Mouse (Mus musculus) hindbrain, embryonic 14.5 days (tissue): Measurements from ENCODE around the gene Xylt1. TPM values are rescaled to one million over a fixed set of nuclear protein-coding genes. Genes with fewer than 3 reads are reported as not detected.

Experiments
- ATAC-seq: fragments of 200-750 bp; cut with Nextera tagmentation; 2 replicates; pipeline ENCODE4 v1.8.0; 2017; ENCODE audit warnings: moderate number of reproducible peaks, mild to moderate bottlenecking, moderate TSS enrichment, moderate library complexity; ENCODE audit not compliant: low FRiP score
- DNase-seq: peaks from one replicate; pipeline ENCODE4 v3.0.0-alpha.2; 2015; ENCODE audit warnings: low spot score
- H3K27ac ChIP-seq: fragments of 300-500 bp; sonication (generic); 2 replicates; pipeline ENCODE4 v1.5.1; 2014; ENCODE audit warnings: mild to moderate bottlenecking, moderate library complexity
- H3K27me3 ChIP-seq: fragments of 300-500 bp; sonication (generic); 2 replicates; pipeline ENCODE4 v1.6.1; 2014; ENCODE audit warnings: mild to moderate bottlenecking, low read length, mixed read lengths; ENCODE audit not compliant: control insufficient read depth, insufficient read depth
- H3K36me3 ChIP-seq: fragments of 300-500 bp; sonication (generic); replicated peaks from 2 replicates; pipeline ENCODE4 v1.6.1; 2014; ENCODE audit not compliant: control insufficient read depth, insufficient read depth
- H3K4me1 ChIP-seq: fragments of 300-500 bp; sonication (generic); replicated peaks from 2 replicates; pipeline ENCODE4 v1.6.1; 2014; ENCODE audit warnings: antibody characterized with exemption, low read length, mixed read lengths; ENCODE audit not compliant: control insufficient read depth, insufficient read depth
- H3K4me2 ChIP-seq: fragments of 300-500 bp; sonication (generic); replicated peaks from 2 replicates; pipeline ENCODE4 v1.6.1; 2014; ENCODE audit warnings: mild to moderate bottlenecking, moderate library complexity
- H3K4me3 ChIP-seq: fragments of 300-500 bp; sonication (generic); replicated peaks from 2 replicates; pipeline ENCODE4 v1.5.1; 2014; ENCODE audit warnings: mild to moderate bottlenecking, low read length
- H3K9ac ChIP-seq: fragments of 300-500 bp; sonication (generic); 2 replicates; pipeline ENCODE4 v1.6.1; 2014
- H3K9me3 ChIP-seq: fragments of 300-500 bp; sonication (generic); 2 replicates; pipeline ENCODE4 v1.6.1; 2016; ENCODE audit warnings: low read length; ENCODE audit not compliant: control insufficient read depth
- WGBS: fragments of 180-500 bp; shearing (Covaris S2); extraction: QIAGEN DNeasy Blood & Tissue Kit; methylation state at CpG from one replicate; pipeline ENCODE4 v1.1.7; 2014; 5-methylcytosine and 5-hydroxymethylcytosine counted together
- polyA plus RNA-seq: library from polyadenylated mRNA; unstranded; fragments of >200 nt; fragmentation: Nextera tagmentation; extraction: Ambion mirVana; gene quantifications from 2 replicates; pipeline ENCODE4 v1.2.1, GENCODE M21; 2014

Xylt1 gene
- polyA plus RNA-seq, 1 experiment from 2014 or later, result 4.3 TPM

- Histone ChIP-seq H3K9me3 (no peaks in the 10 kb centered on the region), H3K27me3 (no peaks in the 10 kb centered on the region), H3K9ac (no peak overlapping the region), H3K27ac (no peak overlapping the region), H3K4me1 (peaks cover 13% of the 10 kb centered on the region), H3K4me2 (no peak overlapping the region), H3K36me3 (no peaks in the 10 kb centered on the region), H3K4me3 (no peak overlapping the region)
- DNase-seq (no peak), ATAC-seq (no peak)
- WGBS, result 90% methylated on average over 3 of the region's 3 CpGs
These were observed 60.2 kb downstream of the Xylt1 start for GRCm38 (mm10) chr7:117440994-117441393.

DNA sequence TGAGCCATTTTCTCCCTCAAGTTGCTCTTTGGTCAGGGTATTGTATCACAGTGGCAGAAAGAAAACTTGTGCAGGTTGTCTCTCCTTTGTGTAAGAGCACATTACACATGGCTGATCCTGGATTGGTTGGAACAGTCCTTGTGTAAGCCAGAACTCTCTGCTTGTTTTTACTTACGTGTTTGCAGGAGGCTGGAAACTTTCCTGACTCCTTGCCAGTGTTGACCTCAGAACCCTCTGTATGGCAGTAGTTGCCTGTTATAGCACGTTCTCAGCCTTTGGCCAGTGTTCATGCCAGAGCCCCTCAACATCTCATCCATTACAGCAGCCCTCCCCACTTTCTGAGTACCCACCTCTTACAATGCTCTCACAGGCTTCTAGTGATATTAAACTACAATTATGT is 61.9 kb downstream of the Xylt1 start:
- Histone ChIP-seq H3K36me3 (no peaks in the 10 kb centered on the region), H3K27me3 (no peaks in the 10 kb centered on the region), H3K9ac (no peak overlapping the region), H3K9me3 (no peaks in the 10 kb centered on the region), H3K27ac (no peak overlapping the region), H3K4me2 (no peak overlapping the region), H3K4me3 (no peak overlapping the region), H3K4me1 (peaks cover 13% of the 10 kb centered on the region)
- ATAC-seq, result no peak
- DNase-seq, result no peak
- 91% methylated on average over 2 of the region's 2 CpGs for WGBS

DNA sequence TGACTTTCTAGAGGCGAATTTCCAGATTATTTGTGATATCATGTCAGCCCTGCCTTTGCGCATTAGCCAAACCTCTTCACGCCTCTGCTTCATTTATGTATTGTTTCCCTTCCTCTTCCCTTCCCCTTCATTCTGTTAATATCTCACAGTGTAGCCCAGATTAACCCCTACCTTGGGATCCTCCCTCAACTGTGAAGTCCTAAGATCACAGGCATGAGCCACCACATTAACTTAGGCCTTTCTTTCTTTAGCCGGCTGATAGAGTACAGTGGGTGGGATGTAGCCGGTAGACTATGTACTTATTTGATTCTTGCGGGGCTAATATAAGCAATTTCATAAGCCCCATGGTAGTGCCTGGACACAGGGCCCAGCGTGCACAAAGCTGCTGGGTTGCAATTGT is 62.4 kb downstream of the Xylt1 start:
- Histone ChIP-seq H3K4me3 (no peak overlapping the region), H3K36me3 (no peaks in the 10 kb centered on the region), H3K9me3 (no peaks in the 10 kb centered on the region), H3K4me2 (no peak overlapping the region), H3K4me1 (peaks cover 13% of the 10 kb centered on the region), H3K27me3 (no peaks in the 10 kb centered on the region), H3K27ac (no peak overlapping the region), H3K9ac (no peak overlapping the region)
- ATAC-seq, result no peak
- WGBS, result 92% methylated on average over 7 of the region's 7 CpGs
- no peak for DNase-seq

DNA sequence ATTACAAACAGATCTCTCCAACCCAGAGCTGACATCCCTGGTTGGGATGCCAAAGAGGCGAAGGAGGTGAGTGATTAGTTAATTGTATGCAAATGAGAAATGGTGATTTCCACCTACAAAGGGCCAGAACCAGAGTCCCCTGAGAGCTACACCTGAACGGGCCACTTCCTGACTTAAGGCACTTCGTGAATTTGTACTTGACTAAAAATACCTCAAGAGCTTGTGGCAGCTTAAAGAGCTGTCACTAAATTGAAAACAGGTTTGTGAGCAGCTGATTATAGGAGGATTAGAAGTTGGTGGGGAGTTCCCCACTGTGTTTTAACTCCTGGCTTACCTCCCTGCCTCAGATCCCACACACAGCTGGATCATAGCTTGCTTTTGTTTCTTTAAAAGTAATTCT is 64.7 kb downstream of the Xylt1 start:
- no peak for DNase-seq
- H3K4me2 ChIP-seq, result no peak overlapping the region

GRCm38 (mm10) chr7:117449605-117450004 is 68.8 kb downstream of the Xylt1 start:
- Histone ChIP-seq H3K9me3 (no peaks in the 10 kb centered on the region), H3K27ac (no peak overlapping the region), H3K4me3 (no peak overlapping the region), H3K9ac (no peak overlapping the region), H3K4me1 (0 out of 2 replicates have a peak, but pooled peaks cover 3% of the 10 kb centered on the region), H3K36me3 (no peaks in the 10 kb centered on the region), H3K27me3 (no peaks in the 10 kb centered on the region), H3K4me2 (no peak overlapping the region)
- no peak for ATAC-seq
- WGBS, result 95% methylated on average over 5 of the region's 5 CpGs
- DNase-seq, result no peak

More for the DNA sequence above, 64.7 kb downstream of the Xylt1 start:
- no peak for ATAC-seq
- H3K4me1 ChIP-seq, result no peaks in the 10 kb centered on the region
- H3K4me3 ChIP-seq, result no peak overlapping the region
- H3K27ac ChIP-seq, result no peak overlapping the region
- WGBS, result 63% methylated on average over 3 of the region's 3 CpGs
- H3K9me3 ChIP-seq, result no peaks in the 10 kb centered on the region
- H3K36me3 ChIP-seq, result no peaks in the 10 kb centered on the region
- H3K9ac ChIP-seq, result no peak overlapping the region
- no peaks in the 10 kb centered on the region for H3K27me3 ChIP-seq

GRCm38 (mm10) chr7:117451212-117451611 is 70.4 kb downstream of the Xylt1 start:
- DNase-seq, result no peak
- Histone ChIP-seq H3K4me3 (no peak overlapping the region), H3K27ac (no peak overlapping the region), H3K4me1 (0 out of 2 replicates have a peak, but pooled peaks cover 3% of the 10 kb centered on the region), H3K36me3 (no peaks in the 10 kb centered on the region), H3K27me3 (no peaks in the 10 kb centered on the region), H3K9ac (no peak overlapping the region), H3K9me3 (no peaks in the 10 kb centered on the region), H3K4me2 (no peak overlapping the region)
- ATAC-seq, result no peak

DNA sequence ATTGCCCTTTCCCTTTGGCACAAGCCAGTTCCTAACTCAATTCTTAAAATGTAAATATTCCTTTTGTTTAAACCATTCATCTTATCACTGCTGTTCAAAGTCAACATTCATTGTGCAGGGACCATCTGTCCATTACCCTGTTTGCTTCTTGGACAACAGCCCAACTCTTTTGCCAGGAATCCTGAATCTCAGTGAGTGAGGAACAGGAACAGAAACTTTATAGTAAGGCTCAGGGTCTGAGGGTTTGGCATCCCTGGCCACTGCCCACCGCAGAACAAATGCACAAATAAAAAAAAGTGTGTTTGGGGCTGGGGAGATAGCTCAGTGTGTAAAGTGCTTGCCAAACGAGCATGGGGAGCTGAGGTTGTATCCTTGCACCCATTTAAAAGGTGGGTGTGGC is 71.5 kb downstream of the Xylt1 start:
- Histone ChIP-seq H3K4me1 (0 out of 2 replicates have a peak, but pooled peaks cover 3% of the 10 kb centered on the region), H3K4me2 (no peak overlapping the region), H3K4me3 (no peak overlapping the region), H3K9me3 (no peaks in the 10 kb centered on the region), H3K27me3 (no peaks in the 10 kb centered on the region), H3K27ac (no peak overlapping the region), H3K9ac (no peak overlapping the region), H3K36me3 (no peaks in the 10 kb centered on the region)
- ATAC-seq (peak; percentile 21; the same call in 1 of the 2 replicates), DNase-seq (no peak)
- 55% methylated on average over 2 of the region's 2 CpGs for WGBS

GRCm38 (mm10) chr7:117454789-117455548 is 74.2 kb downstream of the Xylt1 start:
- no peak for DNase-seq
- H3K4me1 ChIP-seq, result 0 out of 2 replicates have a peak, but pooled peaks cover 3% of the 10 kb centered on the region
- no peaks in the 10 kb centered on the region for H3K36me3 ChIP-seq
- H3K4me2 ChIP-seq, result no peak overlapping the region
- H3K9me3 ChIP-seq, result no peaks in the 10 kb centered on the region
- H3K4me3 ChIP-seq, result no peak overlapping the region
- no peak overlapping the region for H3K9ac ChIP-seq
- WGBS, result 89% methylated on average over 11 of the region's 11 CpGs
- H3K27ac ChIP-seq, result no peak overlapping the region
- ATAC-seq, result no peak
- no peaks in the 10 kb centered on the region for H3K27me3 ChIP-seq

DNA sequence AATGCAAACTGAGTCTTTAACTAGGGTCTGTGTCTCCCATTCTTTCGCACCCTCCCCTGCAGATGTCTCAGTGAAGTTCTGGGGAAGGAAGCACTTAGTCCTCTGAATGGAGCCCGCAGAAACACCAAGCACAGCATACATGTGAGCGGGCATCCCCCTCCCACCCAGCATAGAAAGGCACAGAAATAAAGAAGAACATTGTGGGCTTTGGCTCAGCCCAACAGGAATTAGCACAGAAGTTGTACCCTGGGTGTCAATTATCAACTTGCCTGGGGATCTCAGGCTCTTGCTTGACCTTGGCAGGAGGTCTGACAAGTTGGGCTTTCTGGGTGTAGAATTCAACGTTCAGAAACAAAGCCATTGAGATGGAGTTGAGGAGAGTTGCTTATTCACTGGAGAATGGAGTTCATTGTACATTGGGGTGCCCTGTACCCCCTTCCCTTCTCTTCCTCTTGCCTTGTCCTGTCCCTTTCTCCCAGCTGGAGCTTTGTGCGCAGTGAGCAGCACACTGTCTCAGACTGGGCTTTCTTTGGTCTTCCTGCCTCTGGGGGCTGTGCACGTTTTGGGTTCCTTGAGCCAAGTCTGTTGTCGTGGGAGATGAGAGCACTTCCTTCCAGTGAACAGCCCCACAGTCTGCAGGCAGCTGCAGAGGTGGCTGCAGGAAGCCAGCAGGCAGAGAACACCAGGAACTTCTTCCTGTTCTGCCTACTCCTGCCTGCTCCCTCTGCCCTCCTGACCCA is 81.6 kb downstream of the Xylt1 start:
- DNase-seq (peak; percentile 39), ATAC-seq (peak; percentile 91; the same call in 1 of the 2 replicates)
- Histone ChIP-seq H3K27me3 (no peaks in the 10 kb centered on the region), H3K36me3 (no peaks in the 10 kb centered on the region), H3K4me3 (no peak overlapping the region), H3K4me2 (no peak overlapping the region), H3K9me3 (no peaks in the 10 kb centered on the region), H3K27ac (peak overlapping the region; percentile 51; the same call in 1 of the 2 replicates), H3K9ac (no peak overlapping the region), H3K4me1 (peaks cover 9% of the 10 kb centered on the region)
- 51% methylated on average over 7 of the region's 7 CpGs for WGBS
